Comparison of ENCODE assay signal across 8 mouse cellular contexts in the genomic region with DNA sequence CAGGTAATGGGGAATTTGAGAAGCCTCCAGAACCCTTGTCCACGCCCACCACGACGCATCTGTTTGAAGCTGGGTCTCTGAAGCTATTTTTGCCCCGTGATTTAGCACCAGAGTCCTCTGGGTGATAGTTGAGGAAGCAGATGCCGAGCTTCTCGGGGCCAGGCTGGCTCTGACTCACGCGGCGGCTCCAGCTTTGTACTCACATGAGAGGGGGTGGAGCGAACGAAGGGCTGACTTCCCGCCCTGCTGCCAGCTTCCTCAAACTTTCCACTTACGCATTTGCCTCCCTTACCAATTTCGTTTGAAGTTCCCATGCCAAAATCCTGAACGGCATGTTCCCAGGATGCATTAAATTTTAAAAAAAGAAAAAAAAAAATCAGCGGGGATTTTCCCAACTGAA.
DNase-seq lines count a peak whose midpoint lies in the region; ATAC-seq lines count a peak whose summit lies in the region.

No protein-coding gene starts in this region.

- H3K4me3 ChIP-seq in intestine, embryonic 16.5 days (ENCODE audit: low read length), result peak overlapping the region; percentile 39
- H3K4me3 ChIP-seq in limb, embryonic 15.5 days, result peak overlapping the region; percentile 32
- peak overlapping the region; percentile 27 for H3K4me3 ChIP-seq in midbrain, embryonic 15.5 days

- 0 out of 2 replicates have a peak, but pooled peaks cover 3% of the 10 kb centered on the region for H3K27me3 ChIP-seq in intestine, embryonic 16.5 days (replicated peaks; ENCODE audit: control insufficient read depth, insufficient read depth, low read length)
- peaks cover 16% of the 10 kb centered on the region for H3K27me3 ChIP-seq in limb, embryonic 15.5 days
- H3K27me3 ChIP-seq in midbrain, embryonic 15.5 days (replicated peaks), result no peaks in the 10 kb centered on the region

- 0 out of 2 replicates have a peak, but pooled peaks cover 7% of the 10 kb centered on the region for H3K4me1 ChIP-seq in intestine, embryonic 16.5 days (ENCODE audit: control insufficient read depth, insufficient read depth, low read length)
- peaks cover 11% of the 10 kb centered on the region for H3K4me1 ChIP-seq in limb, embryonic 15.5 days
- peaks cover 19% of the 10 kb centered on the region for H3K4me1 ChIP-seq in midbrain, embryonic 15.5 days

- H3K9me3 ChIP-seq in intestine, embryonic 16.5 days (ENCODE audit: control insufficient read depth, low read length), result no peaks in the 10 kb centered on the region
- no peaks in the 10 kb centered on the region for H3K9me3 ChIP-seq in limb, embryonic 15.5 days
- H3K9me3 ChIP-seq in midbrain, embryonic 15.5 days, result no peaks in the 10 kb centered on the region

- H3K36me3 ChIP-seq in intestine, embryonic 16.5 days (ENCODE audit: control insufficient read depth, insufficient read depth, low read length), result no peaks in the 10 kb centered on the region
- no peaks in the 10 kb centered on the region for H3K36me3 ChIP-seq in limb, embryonic 15.5 days
- no peaks in the 10 kb centered on the region for H3K36me3 ChIP-seq in midbrain, embryonic 15.5 days (replicated peaks)

- under 1% methylated on average over 16 of the region's 16 CpGs for WGBS in intestine, embryonic 16.5 days
- 0% methylated on average over 16 of the region's 16 CpGs for WGBS in limb, embryonic 15.5 days
- 2% methylated on average over 16 of the region's 16 CpGs for WGBS in midbrain, embryonic 15.5 days

- no peak overlapping the region for H3K27ac ChIP-seq in intestine, embryonic 16.5 days (ENCODE audit: low read length)
- 0 out of 2 replicates have a peak overlapping the region, but pooled peaks have one; percentile 11 for H3K27ac ChIP-seq in limb, embryonic 15.5 days
- no peak overlapping the region for H3K27ac ChIP-seq in midbrain, embryonic 15.5 days

- H3K9ac ChIP-seq in intestine, embryonic 16.5 days (ENCODE audit: low read depth, low read length), result peak overlapping the region; percentile 44; the same call in 1 of the 2 replicates
- H3K9ac ChIP-seq in limb, embryonic 15.5 days, result no peak overlapping the region
- H3K9ac ChIP-seq in midbrain, embryonic 15.5 days, result 0 out of 2 replicates have a peak overlapping the region, but pooled peaks have one; percentile 21

- peak; percentile 99 for ATAC-seq in granulocyte monocyte progenitor cell, adult 5-6 weeks (replicated peaks; ENCODE audit: poor library complexity, severe bottlenecking)
- ATAC-seq in intestine, embryonic 16.5 days, result peak; percentile 94
- peak; percentile 74; the same call in 1 of the 2 replicates for ATAC-seq in limb, embryonic 15.5 days (ENCODE audit: insufficient number of reproducible peaks, low FRiP score, low TSS enrichment, low read depth)
- ATAC-seq in midbrain, embryonic 15.5 days (replicated peaks), result 0 out of 2 replicates have a peak, but pooled peaks have one; percentile 27

- DNase-seq in T-cell, adult 2 months (ENCODE audit: low spot score), result peak; percentile 80
- peak; percentile 51 for DNase-seq in embryo, embryonic 11.5 days (ENCODE audit: low read depth, low spot score)
- DNase-seq in spleen, adult 18-20 months, result peak; percentile 57 to 65
- no peak for DNase-seq in cerebellum, adult 8-10 months

- H3K4me2 ChIP-seq in intestine, embryonic 16.5 days (ENCODE audit: low read depth, low read length), result peak overlapping the region; percentile 62
- H3K4me2 ChIP-seq in limb, embryonic 15.5 days, result peak overlapping the region; percentile 51
- peak overlapping the region; percentile 51 for H3K4me2 ChIP-seq in midbrain, embryonic 15.5 days

Comparison
In these comparisons a context has a peak if more than half of its experiments do, and no peak if none do; other contexts are left out.
1. ATAC-seq: peak in every context shown above with its lines; median percentile 99 in granulocyte monocyte progenitor cell, adult 5-6 weeks; 94 in intestine, embryonic 16.5 days; 74 in limb, embryonic 15.5 days; 27 in midbrain, embryonic 15.5 days.